Mouse (Mus musculus) left cerebral cortex, postnatal 25 days (tissue): Measurements from ENCODE around the gene Olfr6. TPM values are rescaled to one million over a fixed set of nuclear protein-coding genes. Genes with fewer than 3 reads are reported as not detected.
"Not testable (repeated sequence)": the region's sequence is repeated elsewhere in the genome, so short reads cannot be mapped to it uniquely, and the experiment has no call there.

Experiments used
- DNase-seq, 2 experiments: peaks; one replicate each; pipeline ENCODE4 v3.0.0; 2022; ENCODE audit warnings: low spot score in 2 of 2, mixed read lengths in 1 of 2
- intact Hi-C: fragments of 180-260 bp; cut with DNase I; formaldehyde crosslinking; loops from one replicate; pipeline ENCODE4 v1.15.1; 2025
- total RNA-seq, 2 experiments: library from RNA; stranded (reverse); gene quantifications; 2 replicates each; pipeline ENCODE4 v1.2.3; 2021

The Olfr6 gene
- total RNA-seq, result not detected

DNA sequence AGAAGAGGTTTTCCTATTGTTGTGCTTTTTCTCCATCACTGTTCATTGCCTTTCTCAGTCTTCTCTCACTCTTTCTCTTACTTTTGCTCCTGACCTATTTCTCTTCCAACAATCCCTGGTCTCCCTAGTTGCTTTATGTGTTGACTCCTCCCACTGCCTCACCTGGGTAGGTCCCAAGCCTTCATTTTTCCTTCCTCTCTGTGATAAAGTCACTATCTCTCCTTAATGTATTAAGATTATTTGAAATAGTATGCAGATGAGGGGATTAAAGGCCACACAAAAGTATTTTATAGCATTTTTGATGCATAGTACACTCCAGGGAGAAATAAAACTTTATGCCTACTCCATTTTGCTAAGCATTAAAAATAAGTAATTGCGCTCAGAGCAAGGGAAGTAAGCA is at the start of gene Olfr6:
Gene Olfr6, minus strand, starts transcription at position 101 of the 400 bp plus-strand sequence.
- intact Hi-C loops, result no loop called here
- no peak for DNase-seq

GRCm38 (mm10) chr7:107005972-107006371 is 42.2 kb upstream of the Olfr6 start, which contains the start of gene Olfr2:
Gene Olfr2, minus strand, starts transcription at chr7:107006072.
- intact Hi-C loops, result no loop called here

DNA sequence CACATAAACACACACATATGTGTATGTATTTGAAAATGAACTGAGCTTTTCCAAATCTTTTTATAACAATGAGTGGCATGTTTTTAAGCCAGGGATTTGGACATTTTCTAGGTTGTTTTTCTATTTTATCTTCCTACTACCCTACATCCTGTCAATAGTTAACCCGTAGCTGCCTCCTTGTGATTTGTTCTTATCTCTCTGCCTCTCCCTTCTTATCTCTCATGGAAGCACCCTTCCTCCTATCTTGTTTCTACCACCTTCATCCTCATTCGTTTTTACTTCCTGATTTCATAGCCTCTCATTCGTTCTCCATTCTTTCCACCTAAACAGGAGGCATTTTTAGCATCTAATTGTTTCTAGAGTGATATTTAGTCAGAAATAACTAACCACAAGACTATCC is 40.4 kb upstream of the Olfr6 start:
- DNase-seq, result no peak
- intact Hi-C loops, result no loop called here

More at GRCm38 (mm10) chr7:107005972-107006371, 42.2 kb upstream of the Olfr6 start, which contains the start of gene Olfr2:
- no peak for DNase-seq

GRCm38 (mm10) chr7:107000798-107001197 is 37.1 kb upstream of the Olfr6 start:
- intact Hi-C loops, result no loop called here
- no peak for DNase-seq

DNA sequence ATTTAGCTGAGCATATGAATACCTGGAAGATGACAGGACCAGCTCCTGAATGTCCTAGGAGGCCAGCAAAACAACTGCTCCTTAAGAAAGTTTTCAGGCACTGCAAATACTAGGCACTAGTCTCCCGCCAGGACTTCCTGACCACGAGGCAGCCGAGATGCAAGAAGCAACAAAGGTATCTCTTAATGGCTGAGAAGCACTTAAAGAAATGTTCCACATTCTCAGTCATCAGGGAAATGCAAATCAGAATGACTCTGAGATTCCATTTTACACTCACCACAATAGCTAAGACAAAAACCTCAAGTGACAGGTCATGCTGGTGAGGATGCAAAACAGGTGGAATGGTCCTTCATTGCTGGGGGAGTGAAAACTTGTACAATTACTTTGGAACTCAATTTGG is 21.5 kb upstream of the Olfr6 start:
- intact Hi-C loops, result no loop called here
- DNase-seq, result no peak

- intact Hi-C loops, result no loop called here
- DNase-seq, result no peak
Observed at GRCm38 (mm10) chr7:106975353-106975752, 11.6 kb upstream of the Olfr6 start, which contains the start of gene Olfr711. Gene Olfr711, minus strand, starts transcription at chr7:106975453.

- DNase-seq, intact Hi-C loops: not testable (repeated sequence)
Observed at GRCm38 (mm10) chr7:106967503-106967902, 3.8 kb upstream of the Olfr6 start.

GRCm38 (mm10) chr7:106948212-106948611 is 15.5 kb downstream of the Olfr6 start, which contains the start of gene Olfr710:
Gene Olfr710, minus strand, starts transcription at chr7:106948312.
- no peak for DNase-seq
- intact Hi-C loops, result no loop called here

- DNase-seq, result no peak
- intact Hi-C loops, result no loop called here
Observed at GRCm38 (mm10) chr7:106932119-106932518, 31.6 kb downstream of the Olfr6 start, which contains the start of gene Olfr709-ps1. Gene Olfr709-ps1, minus strand, starts transcription at chr7:106932219.

- DNase-seq, intact Hi-C loops: not testable (repeated sequence)
Observed at GRCm38 (mm10) chr7:106920961-106921360, 42.8 kb downstream of the Olfr6 start.

DNA sequence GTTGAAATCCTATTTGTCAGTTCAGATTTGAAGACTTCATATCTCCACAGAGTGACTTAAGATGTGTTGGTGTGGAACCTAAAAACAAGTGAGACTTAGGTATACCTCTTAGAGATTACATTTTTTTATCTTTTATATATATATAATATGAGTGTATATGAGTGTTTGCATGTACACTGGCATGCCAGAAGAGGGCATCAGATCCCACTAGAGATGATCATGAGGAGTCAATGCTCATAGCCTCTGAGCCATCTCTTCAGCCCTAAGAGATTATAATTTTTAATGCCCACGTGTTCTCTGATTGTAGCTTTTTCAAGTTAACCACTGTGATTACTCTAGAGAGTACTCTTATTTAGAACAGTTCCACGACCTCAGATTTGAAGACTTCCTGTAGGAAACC is 56.1 kb downstream of the Olfr6 start, which contains the start of gene Olfr1532-ps1:
Gene Olfr1532-ps1, plus strand, starts transcription at position 326 of the 400 bp plus-strand sequence.
- no peak for DNase-seq
- intact Hi-C loops, result no loop called here

Other genes with a start within 250 kb of the Olfr6 start
- not detected for gene Olfr695, start 247.5 kb downstream of the Olfr6 start, total RNA-seq
- gene Olfr697, start 221.5 kb downstream of the Olfr6 start, total RNA-seq, result not detected
- gene Olfr698, start 208.5 kb downstream of the Olfr6 start, total RNA-seq, result not detected
- gene Olfr699, start 170.7 kb downstream of the Olfr6 start, total RNA-seq, result not detected
- not detected for gene Olfr700, start 155.1 kb downstream of the Olfr6 start, total RNA-seq
- not detected for gene Olfr701, start 149.8 kb downstream of the Olfr6 start, total RNA-seq
- not detected for gene Olfr702, start 130.0 kb downstream of the Olfr6 start, total RNA-seq
- not detected for gene Olfr703, start 120.6 kb downstream of the Olfr6 start, total RNA-seq
- gene Olfr704, start 100.8 kb downstream of the Olfr6 start, total RNA-seq, result not detected
- not detected for gene Olfr705, start 87.0 kb downstream of the Olfr6 start, total RNA-seq
- not detected for gene Olfr706, start 75.8 kb downstream of the Olfr6 start, total RNA-seq
- not detected for gene Olfr707, start 62.7 kb downstream of the Olfr6 start, total RNA-seq
- not detected for gene Olfr1532-ps1, start 55.9 kb downstream of the Olfr6 start, total RNA-seq
- gene Olfr709-ps1, start 31.7 kb downstream of the Olfr6 start, total RNA-seq, result not detected
- gene Olfr710, start 15.6 kb downstream of the Olfr6 start, total RNA-seq, result not detected
- not detected for gene Olfr711, start 11.5 kb upstream of the Olfr6 start, total RNA-seq
- not detected for gene Olfr2, start 42.1 kb upstream of the Olfr6 start, total RNA-seq
- gene Olfr713, start 67.2 kb upstream of the Olfr6 start, total RNA-seq, result not detected
- gene Olfr714, start 107.0 kb upstream of the Olfr6 start, total RNA-seq, result not detected
- gene Olfr17, start 129.3 kb upstream of the Olfr6 start, total RNA-seq, result not detected
- gene Olfr715b, start 146.4 kb upstream of the Olfr6 start, total RNA-seq, result not detected
- gene Olfr715, start 167.1 kb upstream of the Olfr6 start, total RNA-seq, result not detected
- not detected for gene Olfr716, start 174.4 kb upstream of the Olfr6 start, total RNA-seq
- not detected for gene Nlrp14, start 203.1 kb upstream of the Olfr6 start, total RNA-seq
- gene Rbmxl2, start 245.5 kb upstream of the Olfr6 start, total RNA-seq, result not detected